Mouse (Mus musculus) brain, embryonic 14.5 days (tissue): Measurements from ENCODE around the gene Scin.

Experiments used
- CTCF ChIP-seq: fragments of 200-500 bp; IDR thresholded peaks from 2 replicates; pipeline ENCODE4 v1.5.1; 2012; ENCODE audit warnings: inconsistent platforms, mild to moderate bottlenecking, moderate library complexity, borderline replicate concordance; ENCODE audit not compliant: insufficient read depth, insufficient read length; ENCODE audit errors: extremely low read depth
- POLR2A ChIP-seq: fragments of 200-500 bp; IDR thresholded peaks from 2 replicates; pipeline ENCODE4 v1.6.1; 2012; ENCODE audit warnings: mild to moderate bottlenecking, inconsistent platforms, borderline replicate concordance; ENCODE audit not compliant: poor library complexity, insufficient read depth, insufficient read length, severe bottlenecking; ENCODE audit errors: extremely low read depth

- TF ChIP-seq CTCF (no peak), POLR2A (no peak)
Measured at GRCm38 (mm10) chr12:40082048-40082447, 52.0 kb downstream of the Scin start.
